ENCODE assay signal across 8 mouse cellular contexts in the genomic region with DNA sequence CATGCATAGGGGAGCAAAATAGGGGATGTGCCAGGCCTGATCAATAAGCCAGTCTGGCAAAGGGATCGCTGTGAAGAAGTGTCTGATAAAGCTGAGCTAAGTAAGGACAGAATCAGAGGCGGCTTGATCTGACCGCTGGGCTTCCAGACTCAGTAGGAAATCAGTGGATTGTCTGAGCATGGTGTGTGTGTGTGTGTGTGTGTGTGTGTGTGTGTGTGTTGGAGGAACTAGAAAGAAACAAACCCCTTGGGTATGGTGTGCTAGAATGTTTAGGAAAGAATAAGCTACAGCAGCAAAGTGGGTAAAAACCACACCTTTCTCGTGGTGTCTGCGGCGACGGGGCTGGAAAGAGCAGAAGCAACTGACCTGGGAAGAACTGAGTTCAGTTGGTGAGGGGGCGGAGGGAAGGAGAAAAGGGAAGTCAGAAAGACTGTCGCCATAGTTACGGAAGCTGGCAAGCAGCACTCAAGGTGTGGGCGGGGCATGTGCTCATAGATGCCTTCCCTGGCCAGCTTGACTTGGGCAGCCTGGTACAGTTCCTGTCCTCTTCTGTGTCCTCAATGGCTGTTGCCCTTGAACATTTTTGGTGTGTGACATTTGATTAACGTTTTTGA. TPM values are rescaled to one million over a fixed set of nuclear protein-coding genes. Genes with fewer than 3 reads are reported as not detected.
DNase-seq lines count a peak whose midpoint lies in the region; ATAC-seq lines count a peak whose summit lies in the region.

No protein-coding gene starts in this region.

- DNase-seq in ovary, adult 18-20 months (ENCODE audit: low spot score) = peak; percentile 41
- no peak for DNase-seq in ovary, postnatal 10 days (ENCODE audit: low spot score)
- DNase-seq in layer of hippocampus, postnatal 10 days (ENCODE audit: low spot score in 2 of 2) = peak; percentile 34 to 45
- peak; percentile 71 for DNase-seq in retina, postnatal 1 day
- no peak for DNase-seq in yolk sac, embryonic 10.5 days (ENCODE audit: low spot score)

- no peak for ATAC-seq in embryonic facial prominence, embryonic 12.5 days (ENCODE audit: insufficient number of reproducible peaks, insufficient read depth, low FRiP score, low TSS enrichment)
- ATAC-seq in hematopoietic stem cell, adult 5-6 weeks (replicated peaks in 1 of 2; ENCODE audit: insufficient read depth in 1 of 2, low FRiP score in 2 of 2, low TSS enrichment in 1 of 2, low read depth in 1 of 2, poor library complexity in 2 of 2, severe bottlenecking in 2 of 2) = peak; percentile 96 to 99
- peak; percentile 79 for ATAC-seq in lung, embryonic 16.5 days (ENCODE audit: low read depth)

- H3K4me2 ChIP-seq in embryonic facial prominence, embryonic 12.5 days (replicated peaks) = peak overlapping the region; percentile 7; the same call in 1 of the 2 replicates
- H3K4me2 ChIP-seq in lung, embryonic 16.5 days (ENCODE audit: low read depth, low read length) = peak overlapping the region; percentile 2; the same call in 1 of the 2 replicates

- H3K4me3 ChIP-seq in embryonic facial prominence, embryonic 12.5 days = no peak overlapping the region
- H3K4me3 ChIP-seq in lung, embryonic 16.5 days (ENCODE audit: low read length) = no peak overlapping the region

- 32% methylated on average over 12 of the region's 12 CpGs for WGBS in embryonic facial prominence, embryonic 12.5 days
- 28% methylated on average over 12 of the region's 12 CpGs for WGBS in lung, embryonic 16.5 days

- H3K4me1 ChIP-seq in embryonic facial prominence, embryonic 12.5 days = peaks cover 5% of the 10 kb centered on the region; the same call in 1 of the 2 replicates
- peaks cover 11% of the 10 kb centered on the region; the same call in 1 of the 2 replicates for H3K4me1 ChIP-seq in lung, embryonic 16.5 days (replicated peaks; ENCODE audit: control insufficient read depth, insufficient read depth, low read length)

- no peaks in the 10 kb centered on the region for H3K36me3 ChIP-seq in embryonic facial prominence, embryonic 12.5 days
- no peaks in the 10 kb centered on the region for H3K36me3 ChIP-seq in lung, embryonic 16.5 days (ENCODE audit: control insufficient read depth, insufficient read depth, low read length)

- H3K9ac ChIP-seq in embryonic facial prominence, embryonic 12.5 days = no peak overlapping the region
- 0 out of 2 replicates have a peak overlapping the region, but pooled peaks have one; percentile 3 for H3K9ac ChIP-seq in lung, embryonic 16.5 days (ENCODE audit: low read length)

- H3K27me3 ChIP-seq in embryonic facial prominence, embryonic 12.5 days = peaks cover 9% of the 10 kb centered on the region; the same call in 1 of the 2 replicates
- H3K27me3 ChIP-seq in lung, embryonic 16.5 days (ENCODE audit: control insufficient read depth, insufficient read depth, low read depth, low read length) = no peaks in the 10 kb centered on the region

- no peaks in the 10 kb centered on the region for H3K9me3 ChIP-seq in embryonic facial prominence, embryonic 12.5 days
- no peaks in the 10 kb centered on the region for H3K9me3 ChIP-seq in lung, embryonic 16.5 days (ENCODE audit: control insufficient read depth, low read length)

- H3K27ac ChIP-seq in embryonic facial prominence, embryonic 12.5 days = no peak overlapping the region
- H3K27ac ChIP-seq in lung, embryonic 16.5 days (ENCODE audit: low read length) = no peak overlapping the region

RNA-seq across cellular contexts. Expression of a gene that starts 2.6 kb away (rescaled TPM):
- not detected in 2 replicates for polyA plus RNA-seq in embryonic facial prominence, embryonic 12.5 days (2016; fragmentation: Nextera tagmentation; extraction: Ambion mirVana)
- total RNA-seq in hematopoietic stem cell, adult 5-6 weeks (2017) = not detected in 2 replicates
- total RNA-seq in layer of hippocampus, postnatal 10 days (2021) = not detected
- 1.3 and 1.6 TPM in 2 replicates for polyA plus RNA-seq in lung, embryonic 16.5 days (2015; fragmentation: Nextera tagmentation; extraction: Ambion mirVana)

RNA-seq across cellular contexts. Expression of a gene that starts 22.7 kb away (rescaled TPM):
- 75.5 and 87.1 TPM in 2 replicates for polyA plus RNA-seq in embryonic facial prominence, embryonic 12.5 days (2016; fragmentation: Nextera tagmentation; extraction: Ambion mirVana)
- 44.6 and 49.0 TPM in 2 replicates for total RNA-seq in hematopoietic stem cell, adult 5-6 weeks (2017)
- total RNA-seq in layer of hippocampus, postnatal 10 days (2021) = 10 to 100 TPM; 71.5 to 72.2 TPM
- polyA plus RNA-seq in lung, embryonic 16.5 days (2015; fragmentation: Nextera tagmentation; extraction: Ambion mirVana) = 59.0 and 59.6 TPM in 2 replicates

RNA-seq across cellular contexts. Expression of a gene that starts 22.9 kb away (rescaled TPM):
- 16.9 and 18.7 TPM in 2 replicates for polyA plus RNA-seq in embryonic facial prominence, embryonic 12.5 days (2016; fragmentation: Nextera tagmentation; extraction: Ambion mirVana)
- total RNA-seq in hematopoietic stem cell, adult 5-6 weeks (2017) = 21.2 and 22.5 TPM in 2 replicates
- 1 to 10 TPM; 7.2 to 7.9 TPM for total RNA-seq in layer of hippocampus, postnatal 10 days (2021)
- 15.5 and 18.4 TPM in 2 replicates for polyA plus RNA-seq in lung, embryonic 16.5 days (2015; fragmentation: Nextera tagmentation; extraction: Ambion mirVana)

Comparison
In these comparisons a context has a peak if more than half of its experiments do, and no peak if none do; other contexts are left out.
1. DNase-seq: peak in ovary, adult 18-20 months (single experiment), layer of hippocampus, postnatal 10 days (2 of 2) and retina, postnatal 1 day (single experiment); none in ovary, postnatal 10 days (single experiment) and yolk sac, embryonic 10.5 days (single experiment).